Mouse (Mus musculus) stomach, embryonic 16.5 days (tissue): ENCODE measurements around the gene Hist1h2bj. TPM values are rescaled to one million over a fixed set of nuclear protein-coding genes. Genes with fewer than 3 reads are reported as not detected.
"Not testable (repeated sequence)": the region's sequence is repeated elsewhere in the genome, so short reads cannot be mapped to it uniquely, and the experiment has no call there.

ENCODE experiments used
- ATAC-seq: fragments of 200-750 bp; cut with Nextera tagmentation; 2 replicates; pipeline ENCODE4 v1.8.0; 2017; ENCODE audit warnings: moderate number of reproducible peaks, moderate TSS enrichment; ENCODE audit not compliant: insufficient read depth, low FRiP score
- H3K27ac ChIP-seq: fragments of 300-500 bp; sonication (generic); 2 replicates; pipeline ENCODE4 v1.5.1; 2014; ENCODE audit warnings: low read length
- H3K27me3 ChIP-seq: fragments of 300-500 bp; sonication (generic); 2 replicates; pipeline ENCODE4 v1.6.1; 2014; ENCODE audit warnings: low read length, control low read depth, mixed read lengths; ENCODE audit not compliant: control insufficient read depth, insufficient read depth
- H3K36me3 ChIP-seq: fragments of 300-500 bp; sonication (generic); 2 replicates; pipeline ENCODE4 v1.6.1; 2014; ENCODE audit warnings: low read length; ENCODE audit not compliant: control insufficient read depth, insufficient read depth
- H3K4me1 ChIP-seq: fragments of 300-500 bp; sonication (generic); 2 replicates; pipeline ENCODE4 v1.6.1; 2014; ENCODE audit warnings: low read length, control low read depth, mixed read lengths; ENCODE audit not compliant: control insufficient read depth, insufficient read depth
- H3K4me2 ChIP-seq: fragments of 300-500 bp; sonication (generic); 2 replicates; pipeline ENCODE4 v1.6.1; 2014; ENCODE audit warnings: low read depth, low read length, mixed read lengths
- H3K4me3 ChIP-seq: fragments of 300-500 bp; sonication (generic); replicated peaks from 2 replicates; pipeline ENCODE4 v1.5.1; 2014; ENCODE audit warnings: mild to moderate bottlenecking, low read length
- H3K9ac ChIP-seq: fragments of 300-500 bp; sonication (generic); 2 replicates; pipeline ENCODE4 v1.6.1; 2014; ENCODE audit warnings: low read length
- H3K9me3 ChIP-seq: fragments of 300-500 bp; sonication (generic); replicated peaks from 2 replicates; pipeline ENCODE4 v1.6.1; 2016; ENCODE audit warnings: low read length, control low read depth; ENCODE audit not compliant: control insufficient read depth
- WGBS: fragments of 180-500 bp; shearing (Covaris S2); extraction: QIAGEN DNeasy Blood & Tissue Kit; methylation state at CpG from one replicate; pipeline ENCODE4 v1.1.7; 2014; 5-methylcytosine and 5-hydroxymethylcytosine counted together
- microRNA-seq: library from miRNA; unstranded; fragments of <30 nt; microRNA quantifications from one replicate; pipeline ENCODE4, GENCODE M21; 2016
- polyA plus RNA-seq: library from polyadenylated mRNA; unstranded; fragments of >200 nt; fragmentation: Nextera tagmentation; extraction: Ambion mirVana; gene quantifications from 2 replicates; pipeline ENCODE4 v1.2.1, GENCODE M21; 2015

Hist1h2bj gene
- polyA plus RNA-seq, 1 experiment from 2014 or later: 10.3 TPM

GRCm38 (mm10) chr13:22051523-22051859, 8.5 kb downstream of the Hist1h2bj start:
- no peak for ATAC-seq
- no peaks in the 10 kb centered on the region for H3K4me1 ChIP-seq
- H3K4me3 ChIP-seq: peak overlapping the region; percentile 64
- peak overlapping the region; percentile 85; the same call in 1 of the 2 replicates for H3K27ac ChIP-seq
- no peaks in the 10 kb centered on the region for H3K9me3 ChIP-seq
- peak overlapping the region; percentile 80 for H3K4me2 ChIP-seq
- H3K27me3 ChIP-seq: no peaks in the 10 kb centered on the region
- peak overlapping the region; percentile 80 for H3K9ac ChIP-seq
- no peaks in the 10 kb centered on the region for H3K36me3 ChIP-seq
- 5% methylated on average over 5 of the region's 5 CpGs for WGBS

- H3K4me3 ChIP-seq: no peak overlapping the region
- H3K27me3 ChIP-seq: no peaks in the 10 kb centered on the region
- no peak overlapping the region for H3K9ac ChIP-seq
- H3K4me2 ChIP-seq: no peak overlapping the region
- no peak for ATAC-seq
- no peaks in the 10 kb centered on the region for H3K36me3 ChIP-seq
- no peaks in the 10 kb centered on the region for H3K4me1 ChIP-seq
- 88% methylated on average over 1 of the region's 1 CpGs for WGBS
- H3K27ac ChIP-seq: no peak overlapping the region
- no peaks in the 10 kb centered on the region for H3K9me3 ChIP-seq
Observed at GRCm38 (mm10) chr13:22053754-22054153, 10.7 kb downstream of the Hist1h2bj start.

- 50% methylated on average over 1 of the region's 1 CpGs for WGBS
- Histone ChIP-seq H3K27me3 (no peaks in the 10 kb centered on the region), H3K4me3 (no peak overlapping the region), H3K36me3 (no peaks in the 10 kb centered on the region), H3K4me2 (no peak overlapping the region), H3K9me3 (peaks cover 2% of the 10 kb centered on the region; the same call in 1 of the 2 replicates), H3K9ac (no peak overlapping the region), H3K4me1 (no peaks in the 10 kb centered on the region), H3K27ac (no peak overlapping the region)
- no peak for ATAC-seq
Observed at GRCm38 (mm10) chr13:22061422-22061821, 18.4 kb downstream of the Hist1h2bj start.

GRCm38 (mm10) chr13:22063468-22063867, 20.5 kb downstream of the Hist1h2bj start:
- WGBS: 60% methylated on average over 1 of the region's 1 CpGs
- H3K9me3 ChIP-seq: peaks cover 4% of the 10 kb centered on the region; the same call in 1 of the 2 replicates
- no peak for ATAC-seq

GRCm38 (mm10) chr13:22084140-22084539, 41.1 kb downstream of the Hist1h2bj start, which contains the start of gene Vmn1r188:
Gene Vmn1r188, plus strand, starts transcription at chr13:22084440.
- ATAC-seq, H3K9me3 ChIP-seq, H3K36me3 ChIP-seq, H3K4me1 ChIP-seq, H3K9ac ChIP-seq, H3K4me3 ChIP-seq, H3K27ac ChIP-seq, H3K27me3 ChIP-seq, H3K4me2 ChIP-seq: not testable (repeated sequence)
- 81% methylated on average over 1 of the region's 1 CpGs for WGBS

More at GRCm38 (mm10) chr13:22063468-22063867, 20.5 kb downstream of the Hist1h2bj start:
- Histone ChIP-seq H3K4me3 (no peak overlapping the region), H3K4me2 (no peak overlapping the region), H3K4me1 (no peaks in the 10 kb centered on the region), H3K36me3 (no peaks in the 10 kb centered on the region), H3K27me3 (no peaks in the 10 kb centered on the region), H3K27ac (no peak overlapping the region), H3K9ac (no peak overlapping the region)

Small RNA genes within 50 kb of the gene (microRNA-seq; reads per million reads assigned to microRNA genes)
- gene Gm26300 (not detected), gene Gm44390 (0.50 reads per million), gene Gm44486 (not detected)

Other genes with a start within 250 kb of the Hist1h2bj start
- 9.1 and 14.2 TPM in 2 replicates for gene Hist1h2bq, start 233.0 kb upstream of the Hist1h2bj start, polyA plus RNA-seq
- gene Hist1h2ao, start 232.7 kb upstream of the Hist1h2bj start, polyA plus RNA-seq: 1.5 TPM in 1 of 2 replicates, not detected in the other
- gene Hist1h4m, start 231.5 kb upstream of the Hist1h2bj start, polyA plus RNA-seq: not detected in 2 replicates
- 13.0 and 15.5 TPM in 2 replicates for gene Hist1h4n, start 211.0 kb upstream of the Hist1h2bj start, polyA plus RNA-seq
- 1,905 and 2,657 TPM in 2 replicates for gene Hist1h2ap, start 209.7 kb upstream of the Hist1h2bj start, polyA plus RNA-seq
- 11.8 and 18.5 TPM in 2 replicates for gene Hist1h2br, start 209.5 kb upstream of the Hist1h2bj start, polyA plus RNA-seq
- 5.3 and 6.2 TPM in 2 replicates for gene Zfp184, start 98.1 kb upstream of the Hist1h2bj start, polyA plus RNA-seq
- 0.09 TPM in 1 of 2 replicates, not detected in the other for gene Pom121l2, start 62.0 kb upstream of the Hist1h2bj start, polyA plus RNA-seq
- gene Prss16, start 33.5 kb upstream of the Hist1h2bj start, polyA plus RNA-seq: 0.92 and 1.1 TPM in 2 replicates
- gene Hist1h2ah, start 7.6 kb upstream of the Hist1h2bj start, polyA plus RNA-seq: 10.9 TPM in 1 of 2 replicates, not detected in the other
- 2.6 and 4.0 TPM in 2 replicates for gene Hist1h2bk, start 7.3 kb upstream of the Hist1h2bj start, polyA plus RNA-seq
- 13.4 and 15.5 TPM in 2 replicates for gene Hist1h4i, start 1.9 kb upstream of the Hist1h2bj start, polyA plus RNA-seq
- gene Hist1h2ag, start 270 bp upstream of the Hist1h2bj start, polyA plus RNA-seq: 17.8 and 25.3 TPM in 2 replicates
- not detected in 2 replicates for gene Vmn1r188, start 41.2 kb downstream of the Hist1h2bj start, polyA plus RNA-seq
- gene Vmn1r189, start 62.6 kb downstream of the Hist1h2bj start, polyA plus RNA-seq: not detected in 2 replicates
- not detected in 2 replicates for gene Vmn1r191, start 140.8 kb downstream of the Hist1h2bj start, polyA plus RNA-seq
- not detected in 2 replicates for gene Vmn1r192, start 147.9 kb downstream of the Hist1h2bj start, polyA plus RNA-seq
- not detected in 2 replicates for gene Vmn1r193, start 179.9 kb downstream of the Hist1h2bj start, polyA plus RNA-seq
- not detected in 2 replicates for gene Vmn1r194, start 201.0 kb downstream of the Hist1h2bj start, polyA plus RNA-seq
- gene Vmn1r195, start 227.3 kb downstream of the Hist1h2bj start, polyA plus RNA-seq: not detected in 2 replicates
- not detected in 2 replicates for gene Vmn1r196, start 246.7 kb downstream of the Hist1h2bj start, polyA plus RNA-seq